Mouse (Mus musculus): ENCODE measurements around the gene Ap4e1.

GRCm38 (mm10) chr2:127006634-127007370 is 1.7 kb upstream of the Ap4e1 start:
- no peak for TF ChIP-seq GATA1 (IDR thresholded peaks at IDR 0.05; ENCODE audit: borderline replicate concordance, low read length)
- no peak for TF ChIP-seq FLI1 (IDR thresholded peaks at IDR 0.05; ENCODE audit: low read length)
